Mouse (Mus musculus) kidney, postnatal 25 days (tissue): ENCODE measurements around the gene Spop.
A peak's percentile ranks its signal among the peaks of the same experiment; 100 is the strongest.

Source experiments
- DNase-seq, 2 experiments: peaks; one replicate each; pipeline ENCODE4 v3.0.0; 2021; ENCODE audit warnings: mixed read lengths in 2 of 2

The Spop gene

DNA sequence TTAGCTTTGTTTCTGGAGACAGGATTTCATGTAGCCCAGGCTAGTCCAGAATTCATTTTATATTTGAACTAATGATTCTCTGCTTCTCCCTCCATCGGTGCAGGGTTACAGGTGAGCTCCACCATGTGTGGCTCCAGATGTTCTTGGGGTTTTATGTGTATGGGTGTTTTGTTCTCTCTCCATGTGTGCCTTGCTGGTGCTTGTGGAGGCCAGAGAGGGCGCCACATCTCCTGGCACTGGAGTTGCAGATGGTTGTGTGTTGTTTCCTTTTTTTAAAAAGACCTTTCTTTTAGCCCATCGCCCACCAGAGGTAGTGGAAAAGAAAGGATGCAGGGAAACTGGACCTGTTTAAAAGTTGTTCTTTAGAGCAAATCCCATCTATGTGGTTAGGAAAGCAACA, 114.4 kb downstream of the Spop start:
- DNase-seq: no peak

DNA sequence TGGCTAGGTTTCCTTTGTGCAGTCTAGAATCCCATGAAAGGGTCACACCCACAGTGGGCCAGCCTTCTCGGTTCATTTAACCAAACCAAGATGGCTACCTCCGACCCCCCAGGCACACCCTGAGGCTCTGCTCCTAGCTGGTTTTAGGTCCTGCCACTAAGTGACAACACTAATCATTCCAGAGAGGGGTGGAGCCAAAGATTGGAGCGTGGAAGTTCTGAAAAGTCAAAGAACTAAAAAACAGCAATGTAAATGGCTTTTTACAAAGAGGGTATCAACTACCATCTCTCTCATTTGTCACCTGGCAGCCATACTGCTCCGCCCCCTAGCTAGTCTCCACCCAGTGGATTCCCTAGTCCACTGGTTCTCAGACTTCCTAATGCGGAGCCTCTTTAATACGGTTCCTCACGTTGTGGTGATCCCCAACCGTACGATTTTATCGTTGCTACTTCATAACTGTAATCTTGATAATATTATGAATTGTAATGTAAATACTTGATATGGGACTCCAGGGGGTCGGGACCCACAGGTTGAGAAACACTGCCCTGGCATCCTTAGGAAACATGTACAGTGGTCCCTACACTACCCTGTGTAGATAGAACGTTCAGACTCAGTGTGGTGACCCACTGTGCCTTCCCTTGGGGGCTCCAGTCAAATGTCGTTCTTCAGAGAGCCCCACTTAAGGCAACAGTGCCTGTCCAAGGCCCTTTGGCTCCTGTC, 118.6 kb downstream of the Spop start:
- DNase-seq: no peak

DNA sequence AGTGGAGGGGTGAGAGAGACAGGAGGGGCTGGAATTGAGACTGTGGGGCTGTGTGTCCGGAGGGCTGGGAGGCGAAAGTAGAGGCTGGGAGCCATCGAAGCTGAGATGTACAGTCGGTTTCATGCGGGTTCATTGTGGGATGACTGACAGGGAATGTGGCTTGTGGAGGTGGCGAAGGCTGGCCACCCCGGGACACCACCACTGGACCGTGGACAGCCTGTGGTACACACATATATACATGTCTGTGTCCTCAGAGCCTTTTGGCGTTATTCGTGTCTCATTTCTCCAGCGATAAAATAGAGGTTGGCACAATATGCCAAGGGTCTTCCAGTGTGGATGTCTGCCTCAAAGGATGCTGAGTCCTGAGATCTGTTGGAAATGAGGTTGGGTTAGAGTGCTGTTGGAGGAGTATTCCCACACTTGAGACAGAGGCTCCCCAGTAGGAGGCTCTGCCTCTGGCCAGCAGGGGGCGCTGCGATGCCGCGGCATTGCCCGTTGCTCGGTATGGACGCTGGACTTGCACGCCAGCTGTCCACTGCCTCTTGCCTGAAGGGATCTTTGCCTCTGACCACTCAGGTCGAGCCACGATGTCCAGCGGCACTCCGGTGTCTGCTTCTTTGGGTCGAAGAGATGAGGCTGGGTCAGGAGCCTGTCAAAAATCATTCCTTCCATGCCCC, 119.7 kb downstream of the Spop start:
- DNase-seq: peak; percentile 87 to 90

DNA sequence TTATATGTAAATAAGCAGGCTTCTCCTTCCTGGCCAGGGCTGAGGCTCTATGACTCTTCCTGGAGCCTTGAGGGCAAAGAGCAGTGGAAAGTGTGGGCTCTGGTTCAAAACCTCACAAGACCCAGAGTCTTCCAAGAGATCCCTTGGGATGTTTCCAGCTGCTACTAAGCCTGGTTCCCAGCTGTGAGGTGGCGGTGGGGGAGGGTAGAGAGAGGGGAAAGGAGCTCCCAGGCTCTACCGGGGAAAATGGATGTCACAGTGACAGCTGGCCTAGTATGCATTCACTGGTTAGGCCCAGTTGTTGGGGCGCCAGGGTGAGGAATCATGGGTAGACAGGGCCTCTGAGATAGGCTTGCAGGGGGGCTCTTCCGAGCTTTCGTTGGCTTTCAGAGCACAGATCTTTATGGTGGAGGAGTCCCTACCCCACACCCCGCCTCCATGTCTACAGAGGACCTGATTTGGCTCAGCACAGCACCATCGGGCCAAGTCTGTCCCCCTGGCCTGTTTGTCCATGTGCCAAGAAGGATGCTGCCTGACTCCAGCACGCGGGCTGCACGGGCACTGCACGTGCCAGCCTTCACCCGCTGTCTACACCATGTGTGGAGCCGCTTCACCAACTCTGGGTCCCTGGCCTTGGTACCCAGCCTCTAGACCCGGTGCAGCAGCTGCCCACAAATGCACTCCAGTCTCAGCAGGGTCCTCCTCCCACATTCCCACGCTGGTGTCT, 124.7 kb downstream of the Spop start:
- DNase-seq: peak; percentile 40 to 67

DNA sequence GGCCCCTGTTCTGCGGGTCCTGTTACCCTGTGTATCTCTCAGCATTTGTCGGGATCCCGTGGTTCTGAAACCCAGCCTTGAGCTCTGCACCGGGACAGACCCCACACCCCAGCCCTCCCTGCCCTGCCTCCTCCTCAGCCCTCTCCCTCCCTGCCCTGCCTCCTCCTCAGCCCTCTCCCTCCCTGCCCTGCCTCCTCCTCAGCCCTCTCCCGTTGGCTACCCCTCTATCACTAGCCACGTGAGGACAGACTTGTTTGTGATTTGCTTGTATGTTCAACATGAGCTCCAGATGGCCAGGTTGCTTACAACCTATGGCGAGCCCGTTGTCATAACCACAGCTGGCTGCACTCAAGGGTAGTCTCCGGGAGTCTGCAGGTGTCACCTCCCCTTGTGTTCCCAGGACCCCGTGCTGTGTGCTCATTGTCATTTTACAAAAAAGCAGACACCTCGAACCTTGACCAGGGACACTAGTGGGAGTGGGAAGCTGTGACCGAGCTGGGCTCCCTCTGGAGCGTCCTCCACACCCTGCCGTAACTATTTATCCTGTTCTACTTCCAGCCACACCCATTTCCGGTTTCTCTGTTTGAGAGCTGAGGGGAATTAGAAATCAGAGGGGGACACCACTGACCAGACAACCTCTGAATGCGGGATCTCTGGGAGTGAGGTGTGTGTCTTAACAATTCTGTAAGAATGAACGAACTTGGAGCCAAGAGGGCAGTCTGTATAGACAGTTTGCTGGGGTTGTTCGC, 126.9 kb downstream of the Spop start:
- DNase-seq: no peak
